Mouse (Mus musculus): ENCODE results near the gene Vps53.

Vps53 gene

DNA sequence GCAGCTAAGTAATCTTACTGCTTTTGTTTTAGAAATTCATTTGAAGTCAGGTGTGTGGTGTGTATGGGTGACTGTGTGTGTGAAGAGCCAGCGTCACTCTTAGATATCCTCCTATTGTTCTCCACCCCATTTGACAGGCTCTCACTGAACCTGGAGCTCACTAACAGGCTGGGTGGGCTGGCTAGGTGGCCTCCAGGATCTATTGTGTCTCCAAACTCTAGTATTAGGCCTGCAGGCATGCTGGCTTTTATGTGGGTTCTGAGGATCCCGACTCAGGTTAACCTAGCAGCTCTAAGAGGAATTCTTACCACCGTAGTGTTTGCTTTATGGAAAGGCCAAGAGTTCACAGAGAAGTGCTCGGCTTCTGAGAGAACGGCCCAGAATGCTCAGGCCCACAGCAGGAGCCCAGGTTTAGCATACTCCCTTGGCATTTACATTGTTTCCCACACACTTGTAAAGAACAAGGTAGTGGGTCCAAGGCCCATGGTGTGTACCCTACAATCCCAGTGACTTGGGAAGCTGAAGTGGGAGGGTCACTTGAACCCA lies 128.4 kb downstream of the Vps53 start:
- no peak for DNase-seq

DNA sequence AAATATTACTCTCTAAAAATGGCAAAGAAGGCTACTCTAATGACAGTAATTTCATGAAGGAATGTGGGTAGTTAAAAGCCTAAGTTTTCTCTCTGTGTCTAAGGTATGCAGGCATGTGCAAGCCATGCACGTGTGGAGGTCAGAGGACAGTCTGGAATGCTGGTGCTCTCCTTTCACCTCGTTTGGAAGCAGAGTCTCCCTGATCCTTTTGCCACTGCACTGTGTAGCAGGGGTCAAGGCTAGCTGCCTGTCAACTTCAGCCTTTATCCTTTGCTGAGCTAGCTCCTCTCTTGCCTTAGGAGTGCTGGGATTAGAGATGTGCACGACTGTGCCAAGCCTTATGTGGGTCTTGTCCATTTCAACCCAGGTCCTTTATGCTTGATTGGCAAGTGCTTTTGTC lies 128.9 kb downstream of the Vps53 start:
- DNase-seq = no peak

DNA sequence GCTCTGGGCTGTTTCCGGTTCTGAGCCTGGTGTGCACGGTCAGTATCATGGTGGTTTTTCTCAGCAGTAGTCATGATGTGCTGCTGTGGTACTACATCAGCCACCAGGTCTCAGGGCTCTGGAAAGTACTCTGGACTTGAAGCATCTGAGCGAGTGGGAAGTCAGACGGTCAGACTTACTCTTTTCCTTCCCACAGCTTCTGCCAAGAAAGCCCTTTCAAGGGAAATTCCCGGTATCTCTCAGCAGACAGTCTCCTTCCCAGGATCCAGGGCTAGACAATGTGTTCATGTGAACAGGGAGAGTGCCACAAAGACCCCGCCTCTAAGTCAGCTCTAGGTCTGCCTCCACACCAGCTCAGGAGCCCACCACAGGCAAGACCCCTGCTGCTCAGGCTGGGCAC lies 134.1 kb downstream of the Vps53 start:
- no peak for DNase-seq

DNA sequence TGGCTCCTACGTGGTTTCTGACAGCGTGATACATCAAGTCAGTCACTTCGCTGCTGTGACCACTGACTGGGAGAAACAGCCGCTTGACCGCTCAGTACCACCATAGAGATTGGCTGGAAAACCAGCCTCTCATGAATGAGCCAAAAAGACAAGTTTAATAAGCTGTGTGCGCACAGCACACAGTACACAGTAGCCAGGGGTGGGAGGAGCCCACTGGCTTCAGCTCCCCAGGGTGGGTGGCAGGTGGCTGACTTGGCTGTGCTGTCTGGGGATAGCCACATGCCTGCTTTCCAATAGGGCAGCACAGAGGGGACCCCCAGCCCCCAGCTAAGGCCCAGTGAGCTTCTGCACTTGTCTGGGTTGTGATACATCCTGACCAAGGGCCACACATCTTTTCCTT lies 135.0 kb downstream of the Vps53 start:
- no peak for DNase-seq

DNA sequence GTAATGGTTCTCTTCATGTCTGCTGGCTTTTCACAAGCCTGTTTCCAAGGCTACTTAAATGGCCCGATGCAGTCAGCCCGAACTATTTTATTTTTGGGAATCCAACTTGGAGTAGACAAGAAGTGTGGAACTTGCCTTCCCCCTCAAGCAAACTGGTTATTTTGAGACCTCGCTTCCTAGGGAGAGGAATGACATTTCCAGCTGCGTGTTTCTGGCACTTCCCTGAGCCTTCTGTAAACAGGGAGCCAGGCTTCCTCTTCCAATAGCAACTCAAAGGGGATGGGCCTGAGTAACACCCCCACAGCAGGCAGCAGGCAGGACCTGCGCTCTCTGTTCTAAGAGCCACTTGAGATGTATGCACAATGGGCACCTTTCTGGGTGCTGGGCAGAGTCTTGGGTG lies 136.6 kb downstream of the Vps53 start:
- no peak for DNase-seq

DNA sequence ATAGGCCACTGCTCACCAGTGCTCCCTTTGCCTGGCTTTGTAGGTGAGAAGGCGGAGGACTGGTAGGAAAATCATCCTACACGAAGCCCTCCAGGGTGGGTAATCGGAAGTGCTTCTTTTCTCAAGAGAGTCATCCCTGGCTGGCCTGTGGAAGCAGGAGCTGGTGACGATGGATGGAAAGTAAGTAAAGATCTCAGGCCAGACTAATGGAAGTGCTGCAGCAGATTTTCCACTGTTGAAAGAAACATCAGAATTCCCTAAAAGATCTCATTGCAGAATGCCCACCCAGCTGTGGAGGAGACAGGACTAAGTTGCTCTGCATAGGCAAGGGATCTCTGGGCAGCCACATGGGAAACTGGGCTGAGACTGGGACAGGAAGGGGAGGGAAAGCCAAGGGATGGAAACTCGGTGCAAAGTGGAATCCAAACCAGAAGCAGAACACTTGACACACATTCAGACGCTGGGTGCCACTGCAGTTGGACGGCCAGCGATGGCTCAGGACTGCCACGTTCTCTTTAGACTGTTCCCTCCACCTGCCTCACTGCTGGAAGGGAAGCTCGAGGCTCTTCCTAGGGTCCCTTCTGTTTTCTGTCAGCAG lies 137.3 kb downstream of the Vps53 start:
- DNase-seq = no peak

DNA sequence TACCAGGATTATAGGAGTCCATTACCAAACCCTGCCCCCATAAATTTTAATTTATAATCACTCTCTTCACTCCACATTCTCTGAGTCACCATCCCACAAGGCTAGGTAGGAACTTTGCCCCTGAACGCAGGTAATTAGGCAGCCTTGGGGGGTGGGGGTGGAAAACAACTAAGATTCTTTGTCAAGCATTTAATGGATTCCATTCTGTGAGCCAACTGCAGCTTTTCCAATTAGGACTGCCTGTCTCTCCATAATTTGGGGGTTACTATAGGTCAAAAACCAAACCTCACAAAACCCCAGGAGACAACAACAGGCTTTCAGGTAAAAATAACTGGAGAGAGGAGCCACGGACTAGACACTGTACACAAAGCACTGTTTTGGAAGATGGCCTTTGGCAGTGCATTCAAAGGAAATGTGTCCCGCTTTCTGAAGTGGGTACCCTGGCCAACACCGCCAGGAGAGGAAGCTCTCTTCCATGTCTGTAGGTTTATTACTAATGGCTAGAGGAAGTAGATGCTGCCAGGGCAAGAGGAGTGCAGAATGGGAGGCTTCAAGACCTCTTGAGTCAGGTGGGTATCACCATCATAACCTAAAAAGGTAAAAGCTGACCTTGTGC lies 138.6 kb downstream of the Vps53 start:
- DNase-seq = no peak

DNA sequence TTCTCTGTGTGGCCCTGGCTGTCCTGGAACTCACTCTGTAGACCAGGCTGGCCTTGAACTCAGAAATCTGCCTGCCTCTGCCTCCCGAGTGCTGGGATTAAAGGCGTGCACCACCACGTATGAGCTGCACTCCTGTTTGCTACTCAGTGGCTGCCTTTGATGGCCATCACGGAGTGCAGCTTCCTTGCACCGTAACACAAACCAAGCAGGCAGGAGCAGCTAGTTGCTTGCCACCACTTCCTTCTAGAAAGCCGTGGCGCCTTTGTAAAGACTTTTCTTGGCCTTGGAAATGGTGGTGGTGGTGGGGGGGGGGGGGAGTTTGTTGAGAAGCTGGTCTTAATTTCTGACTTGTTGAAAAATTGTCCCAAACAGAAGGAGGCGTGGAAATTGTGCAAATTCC lies 139.3 kb downstream of the Vps53 start:
- DNase-seq = no peak

DNA sequence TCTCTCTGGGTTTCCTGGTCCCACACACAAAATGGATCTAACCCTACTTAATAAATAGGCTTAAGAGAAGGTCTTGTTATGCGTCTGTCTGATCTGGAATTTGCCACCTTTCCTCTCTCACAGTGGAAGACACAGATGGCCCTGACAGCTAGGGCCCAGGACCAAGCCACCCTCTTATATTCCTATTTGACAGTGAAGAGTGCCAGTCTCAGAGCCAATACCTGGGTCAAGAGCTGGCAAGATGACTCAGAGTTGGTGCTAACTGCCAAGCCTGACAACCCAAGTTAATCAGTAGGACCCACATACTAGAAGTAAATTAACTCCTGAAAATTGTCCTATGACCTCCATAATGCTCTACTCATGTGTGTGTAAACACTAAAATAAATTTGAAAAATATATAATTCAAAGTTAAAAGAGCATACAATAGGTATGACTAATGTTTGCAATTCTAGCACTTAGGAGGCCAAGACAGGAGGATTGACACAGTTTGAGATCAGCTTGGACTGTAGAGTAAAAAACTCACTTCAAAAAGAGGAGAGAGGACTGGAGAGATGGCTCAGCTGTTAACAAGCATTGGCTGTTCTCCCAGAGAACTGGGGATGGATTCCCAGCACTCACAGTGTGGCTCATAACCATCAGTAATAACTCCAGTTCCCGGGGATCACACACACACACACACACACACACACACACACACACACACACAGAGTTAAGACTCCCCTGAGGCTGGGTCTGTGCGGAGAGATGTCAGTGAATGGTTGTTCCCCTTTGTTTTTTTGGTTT lies 140.0 kb downstream of the Vps53 start:
- peak; percentile 88 for DNase-seq

DNA sequence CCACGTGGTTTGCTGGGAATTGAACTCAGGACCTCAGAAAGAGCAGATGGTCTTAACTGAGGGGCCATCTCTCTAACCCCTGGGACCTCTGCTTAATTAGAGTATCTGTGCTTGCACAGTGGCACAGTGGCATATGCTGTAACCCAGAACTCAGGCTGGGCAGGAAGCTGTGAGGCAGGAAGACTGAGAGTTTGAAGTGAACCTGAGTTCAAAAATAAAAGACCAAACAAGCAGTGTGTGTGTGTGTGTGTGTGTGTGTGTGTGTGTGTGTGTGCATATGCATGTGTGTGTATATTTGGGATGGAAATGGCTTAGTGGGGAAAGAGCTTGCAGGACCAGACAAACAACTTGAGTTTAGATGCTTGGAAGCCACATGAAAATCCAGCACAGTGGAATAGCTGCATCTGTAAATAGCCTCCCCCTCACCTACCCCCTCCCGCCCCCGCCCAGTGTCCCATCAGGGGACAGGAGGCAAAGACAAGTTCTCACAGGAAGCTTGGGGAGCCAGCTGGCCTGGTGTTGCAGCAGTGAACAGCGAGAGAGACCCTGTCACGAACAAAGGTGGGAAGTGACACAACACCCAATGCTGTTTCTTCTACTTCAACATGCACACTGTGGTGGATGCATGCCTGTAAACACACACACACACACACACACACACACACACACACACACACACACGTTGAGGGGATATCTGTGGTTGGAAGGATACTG lies 141.7 kb downstream of the Vps53 start:
- no peak for DNase-seq

DNA sequence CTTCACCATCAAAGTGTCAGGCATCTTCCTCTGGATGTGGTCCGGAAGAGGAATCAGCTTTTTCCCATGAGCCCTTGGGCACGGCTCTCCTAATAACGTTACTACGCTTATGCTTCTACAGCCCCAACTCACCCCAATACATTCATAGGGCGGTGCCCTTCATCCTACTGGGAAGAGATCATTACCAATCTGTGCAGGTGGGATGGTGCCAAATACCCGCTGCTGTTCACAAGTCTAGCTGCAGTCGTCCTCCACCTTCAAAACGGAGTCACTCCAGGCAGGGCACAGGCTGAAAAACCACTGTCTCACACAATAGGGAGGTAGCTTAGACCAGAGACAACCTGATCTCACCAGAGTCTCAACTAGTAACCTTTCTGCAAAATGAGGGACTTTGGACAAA lies 144.3 kb downstream of the Vps53 start:
- DNase-seq = peak; percentile 72

DNA sequence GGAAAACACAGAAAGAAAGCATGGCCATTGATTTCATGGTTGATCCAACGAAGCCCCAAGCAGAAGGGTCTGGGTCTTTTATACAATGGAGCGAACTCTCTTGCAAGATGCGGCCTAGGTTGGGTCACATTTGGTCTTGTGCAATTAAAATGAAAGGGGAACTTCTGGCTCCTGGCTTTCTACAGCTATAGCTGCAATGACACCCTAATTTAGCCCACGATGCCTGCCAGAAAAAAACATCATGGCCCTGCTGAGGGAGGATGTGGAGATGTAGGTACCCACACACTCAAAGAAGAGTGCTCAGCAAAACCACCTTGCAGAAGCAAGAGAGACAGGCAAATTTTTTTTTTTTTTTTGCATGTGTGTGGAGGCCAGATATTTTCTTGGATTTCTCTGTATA lies 145.6 kb downstream of the Vps53 start:
- no peak for DNase-seq

DNA sequence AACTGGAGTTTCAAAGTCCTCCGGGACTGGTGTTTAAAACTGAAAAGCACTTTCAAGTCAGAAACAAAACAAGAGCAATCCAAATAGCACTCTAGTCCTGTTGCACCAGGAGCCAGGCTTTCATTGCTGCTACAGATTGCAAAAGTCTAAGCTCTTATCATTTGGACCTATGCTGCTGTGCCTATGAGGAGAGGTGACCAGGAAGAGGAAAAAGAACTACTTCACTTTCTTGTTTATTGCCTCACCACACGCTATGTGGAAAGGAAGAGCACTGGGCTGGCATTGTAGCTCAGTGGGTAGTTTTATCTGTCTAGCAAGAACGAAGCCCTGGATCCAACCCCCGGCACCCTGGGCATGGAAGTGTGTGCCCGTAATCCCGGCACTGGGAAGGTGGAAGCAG lies 146.1 kb downstream of the Vps53 start:
- peak; percentile 10 for DNase-seq

DNA sequence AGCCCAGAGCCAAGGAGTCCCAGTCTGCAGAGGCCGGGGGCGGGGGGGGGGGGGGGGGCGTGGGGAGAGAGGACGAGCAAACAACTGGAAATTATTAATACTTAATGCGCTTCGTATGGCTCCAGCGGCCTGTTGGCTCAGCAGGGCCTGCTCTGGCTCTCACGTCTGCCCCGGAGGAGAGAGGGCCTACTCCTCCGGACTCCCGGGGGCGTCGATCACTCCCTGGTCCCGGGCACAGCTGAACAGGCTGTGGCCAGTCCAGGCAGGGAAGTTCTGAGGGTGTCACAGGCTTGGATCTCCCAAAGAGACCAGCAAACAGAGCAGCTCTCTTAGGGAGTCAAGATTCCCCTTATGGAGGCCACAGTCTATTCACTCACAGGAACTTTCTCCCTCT lies 151.4 kb downstream of the Vps53 start:
- peak; percentile 36 for DNase-seq

DNA sequence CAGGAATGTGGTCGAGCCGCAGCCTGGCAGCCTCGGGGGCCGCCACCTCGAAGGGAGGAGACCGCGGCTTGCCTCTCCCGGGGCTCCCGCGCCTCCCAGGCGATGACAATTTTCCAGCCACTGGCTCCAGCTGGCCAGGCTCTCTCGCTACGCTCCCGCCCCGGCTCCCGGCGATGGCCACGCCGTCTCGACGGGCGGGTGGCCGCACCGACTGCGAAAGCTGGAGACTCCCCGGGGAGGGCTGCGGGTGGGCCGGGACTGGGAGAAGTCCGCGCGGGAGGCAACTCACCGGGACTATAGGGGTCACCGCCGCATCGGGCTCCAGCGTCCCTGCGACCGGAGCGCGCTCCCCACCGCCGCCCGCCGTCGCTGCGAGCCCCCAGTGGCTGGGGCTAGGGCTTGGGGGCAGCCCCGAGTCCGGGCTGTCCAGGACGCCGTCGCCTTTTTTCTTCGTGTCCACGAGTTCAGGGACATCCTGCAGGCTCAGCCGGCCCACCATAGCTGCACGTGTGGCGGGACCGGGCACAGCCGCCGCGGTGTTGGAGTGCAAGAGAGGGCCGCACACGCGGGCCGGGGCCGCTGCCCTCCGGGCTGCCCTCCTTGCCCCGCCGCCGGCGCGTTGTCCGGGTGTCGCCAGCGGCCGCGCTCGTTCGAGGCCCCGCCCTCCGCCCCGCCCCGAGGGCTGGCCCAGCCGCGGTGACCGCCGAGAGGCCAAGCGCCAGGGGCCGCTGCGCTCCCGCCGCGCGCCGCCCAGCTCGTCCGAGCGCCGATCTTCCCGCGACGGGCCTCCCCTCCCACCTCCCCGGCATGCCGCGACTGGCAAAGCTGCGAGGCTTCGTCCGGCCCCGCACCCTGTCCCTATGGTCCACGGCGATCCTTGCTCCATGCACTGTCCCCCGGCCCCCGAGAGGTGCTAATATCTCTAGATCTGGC lies 152.0 kb downstream of the Vps53 start, which contains the start of gene Rflnb:
Gene Rflnb (minus strand): TSS at position 644 of the 933 bp plus-strand sequence.
- peak; percentile 75 for DNase-seq

DNA sequence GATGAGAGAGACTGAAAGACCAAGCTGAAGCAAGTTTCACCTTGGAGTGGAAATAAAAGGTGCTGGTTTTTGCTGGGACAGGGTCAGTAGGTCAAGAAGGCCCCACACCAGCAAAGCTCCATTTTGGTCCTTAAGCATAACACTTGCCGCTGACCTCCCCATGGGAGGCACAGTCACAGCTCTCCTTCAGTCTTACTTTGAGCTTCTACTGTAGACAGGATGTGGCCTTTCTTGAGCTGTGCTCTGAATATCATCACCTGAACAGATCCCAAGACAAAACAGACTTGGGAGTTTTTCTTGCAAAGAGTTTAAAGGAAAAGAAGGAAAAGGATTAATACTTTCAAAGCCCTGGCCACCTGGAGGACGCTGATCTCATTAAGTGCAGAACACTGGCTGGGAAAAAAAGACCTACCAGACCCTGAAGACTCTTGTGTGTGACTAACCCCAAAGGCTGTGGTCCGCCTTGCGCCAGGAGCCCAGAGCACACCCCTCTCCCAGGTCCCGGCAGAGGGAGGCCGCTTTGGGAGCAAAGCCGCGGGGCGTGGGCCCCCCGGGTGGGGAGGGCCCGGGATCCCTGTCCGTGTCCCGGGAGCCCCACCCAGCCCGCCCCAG lies 152.8 kb downstream of the Vps53 start:
- peak; percentile 37 for DNase-seq

DNA sequence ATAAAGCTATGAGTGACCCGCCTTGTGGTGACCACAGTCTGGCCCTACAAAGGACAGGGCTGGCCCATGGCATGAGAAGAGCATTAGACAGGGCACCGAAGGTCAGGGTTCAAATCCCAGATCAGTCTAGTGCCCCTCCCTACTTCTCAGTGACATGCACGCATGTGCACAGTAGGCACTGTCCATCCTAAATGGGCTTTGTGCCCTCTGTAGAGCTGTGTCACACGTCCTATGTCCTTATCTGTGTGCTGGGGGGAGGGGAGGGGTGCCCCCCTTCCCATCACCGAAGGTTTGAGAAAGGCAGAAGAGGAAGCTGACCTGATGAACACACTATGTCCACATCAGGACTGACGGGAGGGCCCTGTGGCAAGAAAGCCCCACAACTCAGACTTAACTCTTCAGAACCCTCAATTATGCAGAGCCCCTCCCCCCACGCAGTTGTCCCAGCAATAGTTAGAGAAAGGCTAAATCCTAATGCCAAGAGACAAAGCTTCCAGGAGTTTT lies 154.3 kb downstream of the Vps53 start:
- DNase-seq = no peak

DNA sequence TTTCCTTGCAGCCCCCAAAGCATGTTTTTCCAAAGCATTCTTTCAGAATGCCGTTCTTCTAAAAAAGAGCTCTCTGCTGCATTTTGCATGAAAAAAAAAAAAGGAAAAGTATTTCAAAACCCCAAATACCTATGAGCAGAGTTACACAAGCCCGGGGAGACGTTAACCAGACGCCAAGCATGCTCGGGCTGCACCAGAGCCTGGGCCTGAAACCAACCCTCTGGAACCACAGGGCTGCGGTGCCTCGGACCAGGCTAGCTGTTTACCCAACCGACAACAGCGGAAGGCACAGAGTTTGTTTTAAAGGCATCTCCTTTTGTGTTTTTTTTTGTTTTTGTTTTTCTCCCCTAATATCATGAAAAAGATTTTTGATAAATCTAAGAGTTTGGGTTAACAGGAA lies 158.5 kb downstream of the Vps53 start:
- DNase-seq = no peak

DNA sequence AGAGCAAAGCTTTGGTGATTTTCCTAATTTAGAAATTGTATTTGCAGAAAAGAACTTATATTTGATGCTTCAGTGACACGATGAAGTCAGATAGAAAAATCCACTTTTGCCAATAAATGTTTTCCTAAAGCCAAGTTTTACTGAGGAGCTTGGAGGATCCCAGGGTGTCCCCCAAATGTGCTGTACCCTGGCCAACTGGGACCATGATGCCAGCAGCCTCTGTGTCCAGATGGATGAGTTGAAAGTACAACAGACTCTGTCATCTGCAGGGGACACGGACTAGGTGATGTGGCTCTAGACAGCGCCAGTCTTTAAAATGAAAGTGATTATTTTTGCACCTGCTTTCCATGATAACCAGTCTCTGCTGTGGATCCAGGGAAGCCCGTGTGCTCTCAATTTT lies 159.6 kb downstream of the Vps53 start:
- DNase-seq = peak; percentile 31

DNA sequence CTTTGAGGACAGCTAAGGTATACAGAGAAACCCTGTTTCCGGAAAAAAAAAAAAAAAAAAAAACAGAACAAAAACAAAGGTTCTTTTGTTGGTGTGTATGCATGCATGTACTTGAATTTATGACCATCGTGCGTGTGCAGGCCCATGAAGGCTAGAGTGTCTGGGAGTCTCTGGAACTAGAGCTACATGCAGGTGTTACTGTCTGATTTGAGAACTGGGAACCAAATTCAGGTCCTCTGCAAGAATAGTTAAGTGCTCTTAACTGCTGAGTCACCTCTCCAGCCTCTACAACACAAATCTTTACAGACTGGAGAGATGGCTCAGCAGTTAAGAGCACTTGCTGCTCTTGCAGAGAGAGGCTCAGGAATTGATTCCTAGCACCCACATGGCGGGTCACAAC lies 163.6 kb downstream of the Vps53 start:
- DNase-seq = no peak

DNA sequence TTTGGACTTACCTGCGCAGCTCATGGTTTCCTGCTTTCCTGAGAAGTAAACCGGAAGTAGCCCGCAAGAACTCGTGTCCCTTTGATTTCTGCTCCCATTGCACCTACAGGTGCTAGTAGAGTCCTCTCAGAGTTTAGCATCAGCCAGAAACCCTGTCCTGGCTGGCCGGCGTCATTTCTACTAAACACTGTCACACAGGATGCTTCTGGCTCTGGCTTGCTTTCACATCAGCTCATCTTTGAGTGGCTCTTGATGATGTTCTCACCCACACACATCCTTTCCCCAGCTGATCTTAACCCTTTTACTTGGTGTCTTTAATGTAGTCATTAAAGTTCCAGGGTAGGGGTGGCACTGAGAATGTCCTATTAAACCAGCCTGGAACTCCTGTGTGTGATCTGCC lies 164.2 kb downstream of the Vps53 start:
- DNase-seq = no peak

Data from cerebellum, adult 9-10 months (tissue).